Mouse (Mus musculus) midbrain, embryonic 12.5 days (tissue): ENCODE results near the gene Ptcd1. TPM values are rescaled to one million over a fixed set of nuclear protein-coding genes. Genes with fewer than 3 reads are reported as not detected.
A peak's percentile ranks its signal among the peaks of the same experiment; 100 is the strongest.

ENCODE experiments used
- ATAC-seq: fragments of 200-750 bp; cut with Nextera tagmentation; 2 replicates; pipeline ENCODE4 v1.8.0; 2017; ENCODE audit warnings: low read depth, moderate TSS enrichment, moderate library complexity; ENCODE audit not compliant: low FRiP score
- H3K27ac ChIP-seq: fragments of 300-500 bp; sonication (generic); replicated peaks from 2 replicates; pipeline ENCODE4 v1.5.1; 2016; ENCODE audit warnings: mild to moderate bottlenecking
- H3K27me3 ChIP-seq: fragments of 300-500 bp; sonication (generic); 2 replicates; pipeline ENCODE4 v1.6.1; 2016; ENCODE audit warnings: mild to moderate bottlenecking
- H3K36me3 ChIP-seq: fragments of 300-500 bp; sonication (generic); 2 replicates; pipeline ENCODE4 v1.6.1; 2016
- H3K4me1 ChIP-seq: fragments of 300-500 bp; sonication (generic); 2 replicates; pipeline ENCODE4 v1.6.1; 2016
- H3K4me2 ChIP-seq: fragments of 300-500 bp; sonication (generic); replicated peaks from 2 replicates; pipeline ENCODE4 v1.6.1; 2016; ENCODE audit warnings: mild to moderate bottlenecking, moderate library complexity
- H3K4me3 ChIP-seq: fragments of 300-500 bp; sonication (generic); 2 replicates; pipeline ENCODE4 v1.5.1; 2016; ENCODE audit warnings: mild to moderate bottlenecking
- H3K9ac ChIP-seq: fragments of 300-500 bp; sonication (generic); replicated peaks from 2 replicates; pipeline ENCODE4 v1.6.1; 2016; ENCODE audit warnings: mild to moderate bottlenecking, moderate library complexity
- H3K9me3 ChIP-seq: fragments of 300-500 bp; sonication (generic); 2 replicates; pipeline ENCODE4 v1.6.1; 2016; ENCODE audit warnings: mild to moderate bottlenecking
- WGBS: fragments of 180-500 bp; shearing (Covaris S2); methylation state at CpG from one replicate; pipeline ENCODE4 v1.1.7; 2016; 5-methylcytosine and 5-hydroxymethylcytosine counted together
- polyA plus RNA-seq: library from polyadenylated mRNA; unstranded; fragments of >200 nt; fragmentation: Nextera tagmentation; extraction: Ambion mirVana; gene quantifications from 2 replicates; pipeline ENCODE4 v1.2.1, GENCODE M21; 2016

Ptcd1 gene
- polyA plus RNA-seq, 1 experiment from 2014 or later: 23.3 TPM

- no peak overlapping the region for H3K9ac ChIP-seq
- H3K27me3 ChIP-seq: no peaks in the 10 kb centered on the region
- no peaks in the 10 kb centered on the region for H3K4me1 ChIP-seq
- no peak overlapping the region for H3K4me3 ChIP-seq
- no peak for ATAC-seq
- H3K4me2 ChIP-seq: no peak overlapping the region
- H3K9me3 ChIP-seq: no peaks in the 10 kb centered on the region
- WGBS: 93% methylated on average over 19 of the region's 19 CpGs
- peaks cover 48% of the 10 kb centered on the region for H3K36me3 ChIP-seq
- no peak overlapping the region for H3K27ac ChIP-seq
Measured at GRCm38 (mm10) chr5:145123396-145123795, 43.5 kb downstream of the Ptcd1 start.

GRCm38 (mm10) chr5:145120921-145121320, 46.0 kb downstream of the Ptcd1 start:
- ATAC-seq: no peak
- Histone ChIP-seq H3K9me3 (no peaks in the 10 kb centered on the region), H3K4me2 (no peak overlapping the region), H3K27ac (no peak overlapping the region), H3K9ac (no peak overlapping the region), H3K27me3 (no peaks in the 10 kb centered on the region), H3K4me3 (no peak overlapping the region), H3K36me3 (peaks cover 25% of the 10 kb centered on the region), H3K4me1 (no peaks in the 10 kb centered on the region)
- 84% methylated on average over 7 of the region's 7 CpGs for WGBS

- H3K4me2 ChIP-seq: no peak overlapping the region
- H3K36me3 ChIP-seq: peaks cover 16% of the 10 kb centered on the region
- no peaks in the 10 kb centered on the region for H3K9me3 ChIP-seq
- H3K4me1 ChIP-seq: peaks cover 6% of the 10 kb centered on the region
- no peak overlapping the region for H3K9ac ChIP-seq
- no peak overlapping the region for H3K27ac ChIP-seq
- no peak for ATAC-seq
- no peak overlapping the region for H3K4me3 ChIP-seq
- peaks cover 9% of the 10 kb centered on the region for H3K27me3 ChIP-seq
- WGBS: 82% methylated on average over 2 of the region's 2 CpGs
Measured at GRCm38 (mm10) chr5:145119385-145119784, 47.5 kb downstream of the Ptcd1 start.

DNA sequence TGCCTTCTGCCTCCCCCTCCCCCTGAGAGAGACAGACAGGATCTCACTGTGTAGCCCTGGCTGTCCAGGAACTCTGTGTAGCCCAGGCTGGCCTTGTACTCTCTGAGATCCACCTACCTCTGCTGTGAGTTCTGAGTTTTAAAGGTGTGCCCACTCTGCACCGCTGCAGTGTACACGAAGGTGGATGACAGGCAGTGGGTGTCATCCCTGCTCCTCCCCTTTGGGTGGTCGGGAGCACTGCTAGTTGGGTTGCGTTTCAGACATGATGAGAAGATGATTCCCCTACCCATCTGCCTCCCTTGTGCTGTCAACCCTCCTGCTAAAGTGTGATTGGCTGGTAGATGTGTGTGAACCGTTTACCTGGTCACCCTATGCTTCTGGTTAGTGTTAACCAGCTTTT, 48.4 kb downstream of the Ptcd1 start:
- H3K4me1 ChIP-seq: peaks cover 12% of the 10 kb centered on the region
- H3K27ac ChIP-seq: no peak overlapping the region
- no peak overlapping the region for H3K9ac ChIP-seq
- H3K9me3 ChIP-seq: no peaks in the 10 kb centered on the region
- H3K4me3 ChIP-seq: no peak overlapping the region
- no peak overlapping the region for H3K4me2 ChIP-seq
- H3K36me3 ChIP-seq: peaks cover 7% of the 10 kb centered on the region
- 90% methylated on average over 5 of the region's 5 CpGs for WGBS
- peaks cover 18% of the 10 kb centered on the region for H3K27me3 ChIP-seq
- no peak for ATAC-seq

DNA sequence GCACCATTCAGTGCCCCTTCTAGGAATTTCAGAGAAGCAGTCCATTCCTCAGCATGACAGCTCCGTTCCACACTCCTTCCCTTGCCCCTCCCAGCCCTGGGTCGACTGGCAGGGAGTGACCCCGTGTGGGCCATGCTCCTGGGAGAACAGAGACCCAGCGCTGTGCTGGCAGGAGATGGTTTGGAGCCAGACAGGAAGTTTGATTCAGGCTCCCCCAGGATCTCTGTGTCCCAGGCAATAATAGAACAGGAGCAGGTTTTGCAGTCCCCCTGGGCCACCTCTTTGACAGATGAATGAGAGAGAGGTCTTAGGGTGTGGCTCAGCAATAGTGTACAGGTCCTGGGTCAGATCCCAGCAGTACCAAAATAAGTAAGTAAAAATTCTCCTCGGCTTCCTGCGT, 48.9 kb downstream of the Ptcd1 start:
- H3K36me3 ChIP-seq: 0 out of 2 replicates have a peak, but pooled peaks cover 3% of the 10 kb centered on the region
- no peaks in the 10 kb centered on the region for H3K9me3 ChIP-seq
- H3K9ac ChIP-seq: no peak overlapping the region
- 72% methylated on average over 6 of the region's 6 CpGs for WGBS
- no peak overlapping the region for H3K4me2 ChIP-seq
- no peak overlapping the region for H3K27ac ChIP-seq
- peaks cover 23% of the 10 kb centered on the region for H3K27me3 ChIP-seq
- H3K4me1 ChIP-seq: peaks cover 12% of the 10 kb centered on the region
- ATAC-seq: no peak
- no peak overlapping the region for H3K4me3 ChIP-seq

DNA sequence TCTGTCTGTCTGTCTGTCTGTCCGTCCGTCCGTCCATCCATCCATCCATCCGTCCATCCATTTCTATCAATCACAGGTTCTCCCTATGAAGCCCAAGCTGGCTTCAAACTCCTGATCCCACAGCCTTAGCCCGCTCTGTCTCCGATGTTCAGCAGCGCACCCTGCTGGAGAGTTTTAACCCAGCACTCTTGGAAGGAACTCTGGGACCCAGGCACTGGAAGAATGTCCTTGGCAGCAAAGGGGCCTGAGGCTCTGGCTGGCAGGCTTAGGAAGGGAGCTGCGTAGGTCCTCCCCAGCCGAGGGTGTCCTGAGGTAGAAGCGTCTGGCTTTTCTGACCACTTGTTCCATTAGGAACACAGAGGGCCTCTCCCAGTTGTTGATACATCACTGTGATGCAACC, 50.0 kb downstream of the Ptcd1 start:
- H3K4me3 ChIP-seq: no peak overlapping the region
- ATAC-seq: no peak; the same call in 1 of the 2 replicates
- H3K27ac ChIP-seq: no peak overlapping the region
- no peak overlapping the region for H3K9ac ChIP-seq
- WGBS: 39% methylated on average over 10 of the region's 10 CpGs
- H3K4me2 ChIP-seq: no peak overlapping the region
- H3K36me3 ChIP-seq: no peaks in the 10 kb centered on the region
- H3K4me1 ChIP-seq: peaks cover 12% of the 10 kb centered on the region
- no peaks in the 10 kb centered on the region for H3K9me3 ChIP-seq
- H3K27me3 ChIP-seq: peaks cover 25% of the 10 kb centered on the region

- Histone ChIP-seq H3K4me2 (no peak overlapping the region), H3K9me3 (no peaks in the 10 kb centered on the region), H3K27me3 (peaks cover 25% of the 10 kb centered on the region), H3K4me3 (no peak overlapping the region), H3K27ac (no peak overlapping the region), H3K9ac (no peak overlapping the region), H3K36me3 (no peaks in the 10 kb centered on the region), H3K4me1 (peaks cover 12% of the 10 kb centered on the region)
- ATAC-seq: no peak
- 63% methylated on average over 4 of the region's 4 CpGs for WGBS
Measured at GRCm38 (mm10) chr5:145116316-145116715, 50.6 kb downstream of the Ptcd1 start.

GRCm38 (mm10) chr5:145115736-145116135, 51.2 kb downstream of the Ptcd1 start:
- Histone ChIP-seq H3K27ac (no peak overlapping the region), H3K4me1 (peaks cover 12% of the 10 kb centered on the region), H3K4me3 (no peak overlapping the region), H3K4me2 (no peak overlapping the region), H3K27me3 (peaks cover 25% of the 10 kb centered on the region), H3K9me3 (no peaks in the 10 kb centered on the region), H3K36me3 (peaks cover 3% of the 10 kb centered on the region), H3K9ac (no peak overlapping the region)
- 96% methylated on average over 5 of the region's 5 CpGs for WGBS
- ATAC-seq: no peak

- Histone ChIP-seq H3K27me3 (peaks cover 25% of the 10 kb centered on the region), H3K4me1 (peaks cover 12% of the 10 kb centered on the region), H3K9ac (peak overlapping the region; percentile 54), H3K36me3 (peaks cover 12% of the 10 kb centered on the region), H3K4me2 (peak overlapping the region; percentile 67), H3K9me3 (no peaks in the 10 kb centered on the region), H3K27ac (no peak overlapping the region), H3K4me3 (peak overlapping the region; percentile 51)
- peak; percentile 39; the same call in 1 of the 2 replicates for ATAC-seq
- 22% methylated on average over 34 of the region's 40 CpGs for WGBS
Measured at GRCm38 (mm10) chr5:145114606-145115473, 52.1 kb downstream of the Ptcd1 start.

DNA sequence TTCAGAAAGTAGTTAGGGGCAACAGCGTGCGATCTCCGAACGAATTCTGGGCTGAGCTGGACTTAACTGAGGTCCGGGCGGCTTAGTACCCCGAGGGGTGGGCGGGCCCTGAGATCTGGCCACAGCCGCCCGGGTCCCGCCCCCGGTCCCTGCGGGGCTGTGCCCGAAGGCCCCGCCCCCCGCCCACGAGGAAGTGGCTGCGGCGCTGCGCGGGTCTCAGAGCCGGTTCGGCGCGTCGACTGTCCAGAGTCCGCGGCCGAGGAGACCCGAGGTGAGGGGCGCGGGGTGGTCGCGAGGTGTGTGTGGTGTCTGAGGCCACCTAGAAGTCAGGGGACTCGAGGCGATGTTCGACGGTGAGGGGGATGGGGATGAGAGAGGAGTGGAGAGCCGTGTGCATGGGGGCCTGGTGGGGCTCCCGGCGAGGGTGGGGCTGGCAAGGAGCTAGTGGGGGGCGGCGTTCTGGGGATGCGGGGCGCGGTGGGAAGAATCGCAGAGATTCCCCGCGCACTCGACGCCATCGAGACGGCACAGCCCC, 52.8 kb downstream of the Ptcd1 start, which contains the start of gene Arpc1b:
TSS of gene Arpc1b (plus strand) at position 145 of the 535 bp plus-strand sequence.
- Histone ChIP-seq H3K4me3 (peak within 1 kb of the TSS; percentile 51), H3K27me3 (peaks cover 25% of the 10 kb centered on the region), H3K4me1 (peaks cover 12% of the 10 kb centered on the region), H3K4me2 (peak within 1 kb of the TSS; percentile 67), H3K36me3 (peaks cover 19% of the 10 kb centered on the region), H3K27ac (no peak within 1 kb of the TSS), H3K9me3 (no peaks in the 10 kb centered on the region), H3K9ac (peak within 1 kb of the TSS; percentile 54)
- ATAC-seq: peak; percentile 57
- 1% methylated on average over 48 of the region's 53 CpGs for WGBS

GRCm38 (mm10) chr5:145113416-145113815, 53.5 kb downstream of the Ptcd1 start:
- Histone ChIP-seq H3K27ac (no peak overlapping the region), H3K4me1 (peaks cover 12% of the 10 kb centered on the region), H3K36me3 (peaks cover 25% of the 10 kb centered on the region), H3K9me3 (no peaks in the 10 kb centered on the region), H3K4me3 (peak overlapping the region; percentile 51; the same call in 1 of the 2 replicates), H3K4me2 (peak overlapping the region; percentile 67), H3K9ac (no peak overlapping the region; the same call in 1 of the 2 replicates), H3K27me3 (peaks cover 25% of the 10 kb centered on the region)
- 48% methylated on average over 2 of the region's 2 CpGs for WGBS
- no peak for ATAC-seq

DNA sequence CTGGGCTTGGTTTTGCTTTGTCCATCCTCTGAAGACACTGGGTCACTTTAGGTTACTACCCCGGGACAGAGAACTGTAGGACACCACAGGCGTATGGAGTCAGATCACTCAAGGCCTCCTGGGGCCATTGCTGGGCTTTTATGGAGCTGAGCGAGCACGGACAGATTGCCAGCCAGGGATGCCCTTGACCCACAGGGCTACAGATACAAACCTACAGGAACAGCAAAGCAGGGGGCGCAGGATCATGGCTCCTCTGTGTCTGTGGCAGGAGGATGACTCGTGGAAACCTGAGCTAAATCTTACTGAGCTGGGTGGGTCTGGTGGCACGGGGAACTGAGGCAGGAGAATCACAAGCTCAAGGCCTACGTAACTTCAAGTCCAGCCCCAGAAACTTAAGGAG, 54.3 kb downstream of the Ptcd1 start:
- peaks cover 12% of the 10 kb centered on the region for H3K4me1 ChIP-seq
- peaks cover 25% of the 10 kb centered on the region for H3K27me3 ChIP-seq
- no peak overlapping the region for H3K27ac ChIP-seq
- H3K4me3 ChIP-seq: no peak overlapping the region
- H3K36me3 ChIP-seq: peaks cover 34% of the 10 kb centered on the region
- ATAC-seq: no peak
- H3K4me2 ChIP-seq: no peak overlapping the region
- H3K9ac ChIP-seq: no peak overlapping the region
- WGBS: 81% methylated on average over 8 of the region's 8 CpGs
- H3K9me3 ChIP-seq: no peaks in the 10 kb centered on the region
